Mouse (Mus musculus): ENCODE data around the gene Gm27027. TPM values are rescaled to one million over a fixed set of nuclear protein-coding genes. Genes with fewer than 3 reads are reported as not detected.

Gene Gm27027
- total RNA-seq, 2 experiments from 2014 or later: not detected

DNA sequence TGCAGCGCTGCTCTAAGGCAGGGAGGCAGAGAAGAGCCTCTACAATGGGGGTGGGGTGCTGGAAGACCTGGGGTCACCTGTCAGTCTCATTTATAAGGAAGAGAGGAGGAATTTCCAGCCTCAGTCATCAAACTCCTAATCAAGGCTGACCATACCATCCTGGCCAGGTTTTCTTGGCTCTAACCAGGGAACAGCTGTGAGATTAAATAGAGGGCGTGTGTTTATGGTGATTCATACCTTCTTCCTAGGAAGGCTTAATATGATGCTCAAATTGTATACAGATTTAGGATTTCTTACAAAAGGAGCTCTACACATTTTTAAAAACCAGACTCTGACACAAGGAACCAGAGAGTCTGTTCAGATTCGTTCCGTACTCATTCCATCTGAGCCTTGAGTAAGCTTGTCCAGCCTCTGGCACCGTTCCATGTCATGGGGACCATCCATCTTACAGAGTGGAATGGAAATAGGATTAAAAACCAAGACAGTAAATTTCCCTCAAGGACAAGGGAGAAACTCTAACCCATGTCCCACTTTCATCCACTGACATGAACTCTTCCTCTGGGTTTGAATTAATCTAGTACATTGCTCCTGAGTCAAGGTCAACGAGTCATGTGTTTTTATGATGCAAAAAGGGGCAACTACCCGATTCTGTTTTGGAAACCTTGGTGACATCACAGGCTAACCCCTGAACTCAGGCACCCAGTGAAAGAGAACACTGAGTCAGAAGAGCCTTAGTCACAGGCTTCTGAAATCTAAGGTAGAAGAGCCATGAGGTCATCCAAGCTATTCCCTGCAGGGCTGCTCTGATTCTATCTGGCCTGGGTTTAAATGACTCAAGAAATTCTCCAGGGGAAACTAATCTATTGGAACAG is 16.7 kb downstream of the Gm27027 start:
- DNase-seq: no peak
- intact Hi-C loops (cut with DNase I): no loop called here

DNA sequence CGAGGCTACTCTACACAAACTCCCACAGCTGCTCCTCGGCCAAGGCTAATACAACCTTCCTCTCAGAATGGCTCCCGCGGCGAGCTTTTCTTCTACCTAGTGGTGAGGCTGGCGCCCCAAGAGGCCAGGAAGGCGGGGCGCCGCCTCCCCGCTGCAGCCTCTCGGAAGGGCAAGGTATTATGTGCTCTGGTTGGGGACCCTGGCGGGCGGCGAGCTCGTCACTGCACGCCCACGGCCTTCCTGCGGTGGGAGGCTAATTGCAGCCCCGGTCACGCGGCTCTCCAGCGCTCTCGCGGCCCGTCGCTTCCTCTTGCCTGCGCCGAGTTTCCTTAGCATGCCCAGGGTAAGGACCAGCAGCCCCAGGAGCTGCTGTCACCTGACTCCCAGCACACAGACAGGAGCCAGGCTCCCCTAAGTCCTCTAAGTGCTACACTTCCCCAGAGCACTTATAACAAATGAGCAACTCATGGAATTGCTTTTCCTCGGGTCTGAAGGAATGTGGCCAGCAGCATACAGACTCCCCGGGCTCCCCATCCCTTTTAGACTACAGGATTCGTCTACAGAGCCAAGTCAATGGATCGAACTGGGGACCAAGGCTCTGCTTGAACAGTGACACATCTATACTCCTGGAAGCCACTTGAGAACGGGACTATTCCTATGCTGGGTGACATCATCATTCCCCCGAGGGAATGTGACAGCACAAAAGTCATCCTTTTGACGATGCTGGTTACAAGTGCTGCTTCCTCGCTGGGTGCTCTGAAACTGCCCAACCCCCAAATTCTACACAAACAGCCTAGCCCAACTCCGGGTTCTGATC is 19.5 kb downstream of the Gm27027 start:
- intact Hi-C loops (cut with DNase I): no loop called here
- DNase-seq: no peak

DNA sequence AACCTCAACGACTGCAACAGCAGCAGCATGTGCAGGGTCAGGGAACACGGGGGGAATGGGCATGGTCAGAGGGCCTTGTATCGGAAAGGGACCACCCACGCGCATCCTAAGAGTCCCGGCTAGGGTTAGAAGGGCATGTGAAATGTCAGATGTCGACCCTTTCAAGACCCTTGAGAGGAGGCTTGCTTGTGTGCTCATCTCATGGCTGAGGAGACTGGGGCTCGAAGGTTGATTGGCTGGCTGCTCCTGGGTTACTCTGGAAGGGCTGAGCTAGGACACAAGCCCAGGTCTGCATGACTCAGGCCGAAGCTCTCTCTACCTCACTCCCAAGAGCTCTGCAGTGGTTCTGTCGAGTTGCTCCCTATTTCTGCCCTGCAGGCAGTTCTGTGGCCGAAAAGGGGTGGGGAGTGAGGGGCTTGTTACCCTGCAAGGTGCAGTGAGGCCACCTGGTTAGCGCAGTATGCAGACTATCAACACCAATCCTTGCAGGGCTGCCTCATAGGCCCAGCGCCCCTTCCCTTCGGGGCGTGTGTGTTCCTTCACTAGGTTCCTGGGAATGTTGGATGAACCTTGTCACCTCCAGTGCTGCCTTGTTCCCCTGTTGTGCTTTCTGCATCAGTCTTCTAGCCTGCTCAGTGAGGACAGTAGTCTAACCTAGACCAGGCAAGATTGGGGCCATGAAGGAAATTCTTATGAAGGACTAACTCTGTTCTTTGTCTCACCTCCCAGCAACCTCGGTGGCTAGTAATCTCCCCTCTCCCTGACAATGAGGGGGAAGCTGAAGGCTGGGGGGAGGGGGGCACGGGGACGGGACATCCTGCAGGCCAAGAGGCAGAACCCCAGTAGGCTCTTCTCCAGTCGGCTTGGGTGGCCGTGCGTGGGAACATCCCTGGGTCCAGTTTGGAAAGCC is 20.4 kb downstream of the Gm27027 start:
- intact Hi-C loops (cut with DNase I): no loop called here
- no peak for DNase-seq

DNA sequence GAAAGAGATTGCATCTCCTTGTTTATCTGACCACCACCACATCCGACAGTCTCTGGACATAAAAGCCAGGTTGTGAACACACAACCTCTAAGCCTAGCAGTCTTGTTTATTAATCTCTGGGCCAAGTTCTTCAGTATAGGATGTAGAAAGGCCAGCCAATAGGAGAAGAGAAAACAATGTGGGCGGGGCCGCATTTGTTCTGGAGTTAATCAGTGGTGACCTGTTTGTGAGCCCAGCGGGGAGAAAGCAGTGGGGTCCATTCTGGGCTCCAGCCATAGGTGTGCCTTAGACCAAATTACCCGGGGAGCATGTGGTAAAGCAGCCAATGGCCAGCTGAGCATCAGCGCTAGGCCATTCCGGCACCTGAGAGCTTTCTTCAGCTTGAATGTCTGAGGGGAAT is 21.1 kb downstream of the Gm27027 start:
- intact Hi-C loops (cut with DNase I): no loop called here
- no peak for DNase-seq

DNA sequence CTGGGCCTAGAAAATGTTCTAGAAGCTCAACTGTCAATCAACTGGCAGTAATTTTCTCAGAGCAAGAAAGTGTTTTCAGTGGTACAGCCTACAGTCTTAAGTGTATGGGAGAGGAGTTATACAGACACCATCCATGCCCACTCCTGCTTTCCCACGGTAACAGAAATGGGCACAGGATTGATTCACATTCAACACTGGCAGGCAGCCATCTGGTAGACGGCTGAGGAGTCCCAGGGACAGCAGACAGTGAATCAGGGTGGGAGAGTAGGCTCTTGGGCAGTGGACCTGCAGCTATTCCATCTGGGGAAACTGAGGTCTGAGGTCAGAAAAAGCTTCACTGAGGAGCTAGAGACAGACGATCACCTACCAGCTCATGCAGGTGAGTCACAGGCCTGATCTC is 24.5 kb downstream of the Gm27027 start:
- intact Hi-C loops (cut with DNase I): no loop called here
- DNase-seq: no peak

DNA sequence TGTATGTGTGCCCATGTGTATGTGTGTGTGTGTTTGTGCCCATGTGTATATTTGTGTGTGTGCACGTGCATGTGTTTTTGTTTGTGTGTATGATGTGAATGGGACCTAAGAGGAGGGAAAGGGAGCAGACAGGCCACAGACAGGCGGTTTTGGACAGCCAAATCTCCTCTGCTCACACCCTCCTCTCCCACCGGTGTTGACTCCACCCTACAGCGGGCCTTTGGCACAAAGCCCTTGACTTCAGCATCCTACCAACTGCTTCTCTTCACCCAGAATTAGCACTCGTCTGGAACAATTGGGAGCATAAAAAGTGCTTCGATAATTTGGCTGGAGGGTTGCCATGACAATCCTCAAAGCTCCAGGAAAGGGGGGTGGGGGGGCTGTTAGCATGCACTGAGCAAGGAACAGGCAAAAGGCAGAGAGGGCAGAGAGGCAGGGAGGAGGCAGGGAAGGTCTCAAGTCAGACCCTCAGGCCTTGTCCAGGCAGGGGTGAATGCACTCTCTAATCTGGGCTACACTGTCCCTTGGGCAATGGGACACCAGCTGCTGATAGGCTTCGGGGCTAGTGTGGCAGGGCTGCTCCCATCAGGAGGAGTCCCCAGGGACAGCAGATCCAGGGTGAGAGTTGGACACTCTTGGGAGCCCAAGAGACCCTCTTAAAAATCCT is 31.5 kb downstream of the Gm27027 start:
- peak; percentile 83 for DNase-seq
- intact Hi-C loops (cut with DNase I): no loop called here

DNA sequence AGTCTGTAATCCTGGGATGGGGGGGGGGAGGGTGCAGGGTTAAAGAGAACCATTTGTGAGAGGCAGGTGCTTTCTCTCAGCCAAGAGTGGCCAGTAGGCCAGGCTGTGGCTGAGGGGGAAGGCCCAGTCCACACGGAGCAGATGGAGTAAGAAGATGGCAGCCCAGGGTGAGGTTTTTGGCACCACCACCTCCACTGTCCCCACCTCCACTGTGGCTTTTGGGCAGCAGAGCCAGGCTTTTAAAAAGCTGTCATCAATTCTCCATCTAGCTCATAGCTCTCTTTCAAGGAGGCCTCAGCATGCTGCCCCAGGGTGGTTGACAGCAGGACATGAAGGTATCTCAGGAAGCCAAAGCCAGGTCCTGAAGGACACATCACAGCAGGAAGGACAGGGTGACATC is 32.4 kb downstream of the Gm27027 start:
- DNase-seq: peak; percentile 50
- intact Hi-C loops (cut with DNase I): no loop called here

DNA sequence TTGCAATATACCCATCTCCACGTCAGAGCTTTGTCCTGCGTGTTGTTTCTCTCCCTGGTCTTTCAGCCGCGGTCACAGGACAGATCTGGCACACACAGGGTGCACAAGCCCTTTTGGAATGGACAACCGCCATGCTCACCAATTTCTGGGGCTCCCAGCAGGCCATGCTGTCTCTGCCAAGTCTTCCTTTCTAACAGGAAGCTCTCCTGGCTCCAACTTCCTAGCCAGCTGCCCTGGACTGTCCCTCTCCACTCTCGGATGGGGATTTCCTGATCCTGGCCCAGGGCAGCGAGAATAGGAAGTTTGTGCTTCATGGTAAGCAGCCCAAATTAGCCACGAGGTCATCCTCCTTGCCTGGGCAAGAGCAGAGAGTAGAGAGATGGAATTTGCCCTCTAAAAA is 34.4 kb downstream of the Gm27027 start:
- intact Hi-C loops (cut with DNase I): no loop called here
- DNase-seq: peak; percentile 85

DNA sequence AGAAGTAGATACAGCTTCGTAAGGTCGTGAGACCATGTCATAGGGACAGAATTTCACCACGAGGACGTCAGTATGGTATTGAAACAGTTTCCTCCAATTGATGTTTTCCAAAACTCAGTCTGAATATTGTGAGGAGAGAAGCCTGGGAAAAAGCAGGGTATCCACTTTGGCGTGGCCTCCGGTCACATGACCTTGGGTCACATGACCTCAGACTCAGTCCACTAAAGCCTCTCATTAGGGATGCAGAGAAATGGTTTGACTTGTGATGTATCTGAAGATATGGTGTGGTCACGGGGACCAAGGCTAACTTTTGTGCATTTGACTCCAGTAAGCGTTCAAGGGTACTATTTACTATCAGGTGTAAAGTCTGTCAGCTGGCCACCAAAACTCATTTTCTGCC is 36.8 kb downstream of the Gm27027 start:
- intact Hi-C loops (cut with DNase I): loop anchor here (5.0 kb wide), 2 partner anchors 72 to 87 kb away; no protein-coding TSS in a partner anchor
- no peak for DNase-seq

DNA sequence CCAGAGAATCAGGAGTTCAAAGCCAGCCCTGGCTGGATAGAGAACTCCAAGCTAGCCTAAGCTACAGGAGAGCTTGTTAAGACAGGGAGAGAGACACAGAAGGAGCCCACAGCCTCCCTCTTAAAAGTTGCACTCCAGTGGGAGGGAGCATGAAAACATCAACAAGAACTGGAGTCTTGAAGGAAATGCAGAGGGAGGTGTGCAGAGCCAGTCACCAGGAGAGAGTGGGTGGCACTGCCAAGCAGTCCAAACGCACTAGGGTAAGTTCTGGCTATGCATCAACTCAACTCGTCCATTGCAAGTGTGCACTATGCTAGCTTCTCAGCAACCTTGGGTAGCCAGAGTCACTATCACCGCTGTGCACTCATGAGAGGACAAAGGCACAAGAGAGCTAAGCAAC is 37.9 kb downstream of the Gm27027 start:
- intact Hi-C loops (cut with DNase I): loop anchor here (5.0 kb wide), 2 partner anchors 71 to 86 kb away; no protein-coding TSS in a partner anchor
- no peak for DNase-seq

DNA sequence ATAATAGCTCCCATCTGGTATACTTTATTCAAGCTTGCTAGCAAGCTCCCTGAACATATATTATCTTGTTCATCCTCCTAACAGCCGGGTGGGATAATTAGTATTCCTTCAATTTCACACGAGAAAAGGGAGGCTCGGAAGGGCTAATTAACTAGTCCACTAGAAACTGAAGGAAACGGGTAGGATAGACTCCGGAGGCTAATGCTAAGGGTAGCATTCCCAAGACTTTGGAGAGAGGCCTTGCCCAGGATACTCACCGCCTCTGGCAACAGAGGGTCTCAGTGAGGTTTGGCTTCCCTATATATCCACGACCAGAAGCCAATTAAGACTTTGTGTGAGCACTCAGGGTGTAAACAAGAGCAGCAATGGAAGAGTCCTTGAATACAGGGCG is 38.4 kb downstream of the Gm27027 start:
- no peak for DNase-seq
- intact Hi-C loops (cut with DNase I): loop anchor here (5.0 kb wide), 2 partner anchors 70 to 85 kb away; no protein-coding TSS in a partner anchor

DNA sequence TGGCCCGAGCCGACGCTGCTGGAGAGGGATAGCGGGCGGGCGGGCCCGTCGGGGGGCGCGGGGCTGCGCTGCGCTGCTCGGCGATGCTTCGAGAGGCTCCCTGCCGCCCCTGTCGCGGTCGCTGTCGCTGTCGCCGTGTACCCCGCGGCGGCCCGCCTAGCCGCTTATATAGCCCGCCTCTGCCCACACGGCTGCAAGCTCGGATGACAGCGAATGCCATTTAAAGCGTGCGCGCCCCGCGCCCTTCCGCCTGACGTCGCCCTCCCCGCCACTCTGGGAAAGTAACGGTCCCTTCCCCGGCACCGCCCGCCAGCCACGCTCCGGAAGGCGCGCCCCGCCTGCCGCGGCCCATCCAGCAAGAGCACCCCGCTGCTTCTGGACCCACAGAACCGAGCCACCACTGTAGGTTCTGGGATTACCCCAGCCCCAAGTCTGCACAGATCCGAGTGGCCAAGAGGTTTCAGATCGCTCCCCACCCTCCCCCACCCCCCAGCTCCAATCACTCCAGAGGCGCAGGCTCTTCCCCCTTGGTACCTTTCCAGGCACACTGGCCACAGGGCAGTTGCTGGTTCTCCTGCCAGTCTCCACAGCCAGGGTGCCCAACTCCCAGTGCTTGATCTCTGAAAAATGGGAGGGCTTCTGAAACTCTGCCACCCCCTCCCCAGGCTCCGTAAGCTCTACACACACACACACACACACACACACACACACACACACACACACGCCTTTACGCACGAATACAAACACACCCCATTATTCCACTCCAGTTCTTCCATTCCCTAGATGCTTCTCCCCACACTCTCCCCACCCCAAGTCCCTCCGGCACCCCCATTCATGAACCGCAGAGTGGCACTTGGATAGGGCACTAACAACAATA is 39.0 kb downstream of the Gm27027 start, which contains the start of gene Gm13889:
Gene Gm13889 (minus strand): TSS at position 294 of the 877 bp plus-strand sequence.
- peak; percentile 72 for DNase-seq
- intact Hi-C loops (cut with DNase I): loop anchor here (5.0 kb wide), 2 partner anchors 70 to 85 kb away; no protein-coding TSS in a partner anchor

DNA sequence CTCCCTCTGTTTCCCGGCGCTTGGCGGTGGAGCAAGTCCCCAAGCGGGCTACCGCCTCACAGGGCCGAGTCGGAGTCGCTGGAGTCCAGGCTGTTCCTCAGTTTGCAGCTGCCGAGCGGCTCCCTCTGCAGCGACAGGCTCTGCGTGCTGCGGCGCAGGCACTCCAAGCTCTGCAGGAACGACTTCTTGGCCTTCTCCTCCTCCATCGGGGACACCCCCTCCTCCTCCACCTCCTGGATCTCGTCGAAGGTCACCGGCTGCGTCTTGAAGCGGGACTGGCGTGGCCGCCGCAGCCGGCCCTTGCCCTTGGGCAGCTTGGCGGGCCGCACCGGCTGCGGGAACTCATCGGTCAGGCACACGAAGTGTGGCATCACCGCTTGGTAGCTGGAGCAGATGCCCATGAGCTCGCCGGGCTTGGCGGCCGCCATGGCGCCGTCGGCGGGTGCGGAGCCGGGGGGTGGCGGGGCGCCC is 39.8 kb downstream of the Gm27027 start:
- peak; percentile 50 for DNase-seq
- intact Hi-C loops (cut with DNase I): loop anchor here (5.0 kb wide), 2 partner anchors 69 to 84 kb away; no protein-coding TSS in a partner anchor

DNA sequence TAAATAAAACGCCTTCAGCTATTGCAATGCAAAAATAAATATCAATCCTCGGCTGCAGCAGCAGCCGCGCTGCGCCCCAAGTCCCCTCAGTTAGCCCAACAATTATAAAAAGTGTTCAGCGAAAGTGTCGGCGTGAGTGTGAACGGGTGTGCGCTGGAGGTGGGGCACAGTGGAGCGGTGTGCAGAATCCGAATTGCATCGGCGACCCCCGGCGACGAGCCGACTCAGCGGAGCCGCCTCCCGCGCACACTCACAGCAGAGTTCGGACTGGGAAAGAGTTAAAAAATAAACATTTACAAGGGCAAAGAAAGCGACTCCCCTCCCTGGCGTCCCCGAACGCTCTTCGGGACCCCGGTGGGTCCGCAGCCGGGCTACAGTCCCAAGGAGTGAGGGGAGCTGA is 40.3 kb downstream of the Gm27027 start:
- intact Hi-C loops (cut with DNase I): loop anchor here (5.0 kb wide), 2 partner anchors 69 to 84 kb away; no protein-coding TSS in a partner anchor
- DNase-seq: no peak

DNA sequence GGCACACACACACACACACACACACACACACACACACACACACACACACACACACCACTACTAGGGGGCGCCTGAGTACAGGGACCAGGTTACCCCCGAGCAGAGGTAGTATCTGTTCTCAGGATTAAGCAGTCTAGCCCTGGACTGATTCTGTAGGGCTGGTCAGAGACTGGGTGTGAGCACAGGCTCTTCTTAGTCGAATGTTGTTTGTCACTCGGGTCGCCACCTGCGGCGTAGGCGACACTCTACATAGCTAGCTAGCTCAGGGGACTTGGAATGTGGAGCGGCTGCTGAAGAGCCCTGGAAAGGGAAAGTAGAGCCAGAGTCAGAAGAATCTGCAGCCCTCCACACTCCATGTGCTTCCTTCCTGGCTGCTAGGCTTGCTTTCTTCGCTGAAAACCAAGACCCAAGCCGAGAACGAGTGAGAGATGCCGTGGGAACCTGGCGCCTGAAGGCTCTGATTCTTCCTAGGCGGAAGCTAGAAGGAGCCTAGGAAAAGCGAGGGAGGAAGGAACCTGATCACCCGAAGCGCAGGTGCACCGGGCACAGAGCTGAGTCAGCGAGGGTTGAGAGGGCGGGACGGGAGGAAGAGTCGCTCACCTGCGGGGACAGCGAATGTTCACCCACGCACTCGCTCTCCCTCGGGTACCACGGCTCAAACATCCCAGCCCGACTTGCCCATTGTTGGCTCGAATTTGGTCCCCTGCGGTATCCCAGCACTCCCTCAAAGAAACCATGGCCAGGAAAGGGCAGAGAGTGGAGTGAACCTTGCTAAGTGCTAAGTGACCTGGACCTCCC is 41.2 kb downstream of the Gm27027 start:
- intact Hi-C loops (cut with DNase I): loop anchor here (5.0 kb wide), 2 partner anchors 68 to 83 kb away; no protein-coding TSS in a partner anchor
- no peak for DNase-seq

DNA sequence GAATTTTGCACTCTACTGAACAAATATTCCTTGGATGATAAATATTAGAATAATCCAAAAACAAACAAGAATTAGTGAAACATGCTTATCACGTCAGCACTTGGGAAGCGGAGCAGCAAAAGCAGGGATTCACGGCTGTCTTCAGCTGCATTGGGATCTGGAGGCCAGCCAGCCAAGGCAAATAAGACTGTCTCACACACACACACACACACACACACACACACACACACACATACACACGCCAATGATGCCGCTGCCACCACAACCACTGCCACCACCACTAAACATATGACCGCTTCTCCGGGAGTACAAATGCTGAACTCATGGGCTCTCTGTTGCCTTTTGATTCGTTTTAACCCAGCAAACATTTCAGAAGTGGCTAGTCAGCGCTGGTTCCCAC is 42.4 kb downstream of the Gm27027 start:
- no peak for DNase-seq
- intact Hi-C loops (cut with DNase I): no loop called here

DNA sequence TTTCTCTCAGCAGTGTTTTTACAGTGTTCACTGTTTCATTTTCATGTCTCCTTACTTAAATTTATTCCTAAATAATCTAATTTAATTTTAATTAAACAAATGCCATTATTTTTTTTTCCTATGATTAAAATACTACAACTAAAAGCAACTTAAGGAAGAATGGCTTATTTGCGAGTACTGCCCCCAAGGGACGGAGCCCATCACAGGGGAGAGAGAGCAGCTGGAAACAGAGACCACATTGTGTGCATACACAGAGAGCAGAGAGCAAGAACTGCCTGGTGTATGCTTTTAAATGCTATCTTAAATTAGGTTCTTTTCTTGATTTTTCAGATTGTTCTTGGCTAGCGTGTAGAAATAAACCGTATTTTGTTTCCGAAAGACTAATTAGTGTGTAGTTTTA is 49.2 kb downstream of the Gm27027 start:
- intact Hi-C loops (cut with DNase I): no loop called here
- DNase-seq: no peak

DNA sequence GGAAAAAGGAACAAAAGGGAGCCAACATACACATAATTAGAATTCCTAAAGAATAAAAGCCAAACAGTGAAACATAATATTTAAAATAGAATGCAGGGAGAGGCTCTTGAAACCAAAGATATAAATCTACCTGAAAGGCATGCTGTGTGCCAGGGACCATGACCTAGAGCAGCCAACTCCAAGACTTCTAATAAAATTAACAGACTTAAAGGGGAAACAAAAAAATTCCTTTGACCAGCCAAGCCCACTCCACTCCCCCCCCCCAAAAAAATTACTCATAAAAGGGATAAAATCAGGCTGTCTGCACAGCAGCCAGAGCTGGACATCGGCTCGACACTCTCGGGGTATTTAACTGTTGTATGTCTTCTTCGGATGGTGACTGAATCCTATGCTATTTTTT is 51.3 kb downstream of the Gm27027 start:
- no peak for DNase-seq
- intact Hi-C loops (cut with DNase I): no loop called here
